In the genomic region with DNA sequence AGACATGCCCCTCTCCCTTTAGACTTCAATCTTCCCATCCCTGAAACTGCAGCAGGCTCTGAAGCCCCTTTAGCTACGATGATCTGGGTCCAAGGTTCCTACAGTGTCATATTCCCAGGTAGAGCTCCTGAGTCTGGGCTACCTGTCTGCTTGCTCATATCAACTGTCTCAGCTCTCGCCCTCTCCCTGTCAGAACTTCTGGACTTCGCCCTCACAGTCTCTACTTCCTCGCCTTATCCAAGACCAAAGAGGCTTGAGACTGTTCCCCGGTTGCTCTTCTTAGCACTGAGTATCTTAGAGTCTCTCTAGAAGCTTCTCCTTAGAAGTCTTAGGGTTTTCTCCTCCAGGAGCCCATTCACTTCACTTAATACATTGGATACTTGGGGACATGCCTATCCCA, we compare ENCODE assay signal across 29 mouse cellular contexts. TPM values are rescaled to one million over a fixed set of nuclear protein-coding genes. Genes with fewer than 3 reads are reported as not detected.
DNase-seq lines count a peak whose midpoint lies in the region; ATAC-seq and TF ChIP-seq lines count a peak whose summit lies in the region.
"Had no signal": no experiment of that assay in that cellular context is flagged by ENCODE, and none has a peak within 500 bp of the region (broad histone marks: within the 10 kb centered on the region; RNA-seq: fewer than 3 reads in every experiment).

No protein-coding gene starts in this region.

- H3K36me3 ChIP-seq in liver, embryonic 13.5 days: no peaks in the 10 kb centered on the region
- no peaks in the 10 kb centered on the region for H3K36me3 ChIP-seq in liver, embryonic 11.5 days (ENCODE audit: control insufficient read depth, insufficient read depth, low read length)
- H3K36me3 ChIP-seq in liver, embryonic 16.5 days (ENCODE audit: control insufficient read depth, insufficient read depth): no peaks in the 10 kb centered on the region
- H3K36me3 ChIP-seq: embryonic facial prominence, embryonic 13.5 days; forebrain, embryonic 10.5 days; forebrain, embryonic 15.5 days; heart, embryonic 10.5 days; heart, embryonic 15.5 days; limb, embryonic 12.5 days; midbrain, embryonic 10.5 days; midbrain, embryonic 15.5 days; neural tube, embryonic 15.5 days had no signal

- H3K27me3 ChIP-seq in liver, embryonic 13.5 days: no peaks in the 10 kb centered on the region
- no peaks in the 10 kb centered on the region for H3K27me3 ChIP-seq in liver, embryonic 11.5 days (replicated peaks; ENCODE audit: control insufficient read depth, insufficient read depth, low read length)
- H3K27me3 ChIP-seq in liver, embryonic 16.5 days (ENCODE audit: control insufficient read depth, insufficient read depth, low read depth, low read length): no peaks in the 10 kb centered on the region
- H3K27me3 ChIP-seq: embryonic facial prominence, embryonic 13.5 days; forebrain, embryonic 15.5 days; heart, embryonic 15.5 days; limb, embryonic 12.5 days; midbrain, embryonic 15.5 days; neural tube, embryonic 15.5 days had no signal

- H3K9ac ChIP-seq in liver, embryonic 13.5 days: no peak overlapping the region
- no peak overlapping the region for H3K9ac ChIP-seq in liver, embryonic 11.5 days (ENCODE audit: low read depth, low read length)
- no peak overlapping the region for H3K9ac ChIP-seq in liver, embryonic 16.5 days (ENCODE audit: low read depth, low read length)
- H3K9ac ChIP-seq: embryonic facial prominence, embryonic 13.5 days; forebrain, embryonic 15.5 days; heart, embryonic 15.5 days; limb, embryonic 12.5 days; midbrain, embryonic 15.5 days; neural tube, embryonic 15.5 days had no signal

- 54% methylated on average over 5 of the region's 5 CpGs for WGBS in liver, embryonic 13.5 days (ENCODE audit: insufficient replicate concordance)
- 74% methylated on average over 5 of the region's 5 CpGs for WGBS in liver, embryonic 11.5 days
- WGBS in liver, embryonic 16.5 days (ENCODE audit: insufficient replicate concordance): 59% methylated on average over 5 of the region's 5 CpGs

- ATAC-seq in liver, embryonic 13.5 days (ENCODE audit: low read depth): no peak
- ATAC-seq in liver, embryonic 11.5 days (replicated peaks; ENCODE audit: low FRiP score): no peak
- no peak for ATAC-seq in liver, embryonic 16.5 days (ENCODE audit: low read depth)
- ATAC-seq: CD4-positive, CD25-positive, alpha-beta regulatory T cell, adult 4 months; forebrain, embryonic 15.5 days; hindbrain, embryonic 16.5 days; lung, postnatal 0 days; midbrain, embryonic 15.5 days had no signal

- no peak for DNase-seq in liver, embryonic 13.5 days
- no peak for DNase-seq in liver, embryonic 11.5 days (ENCODE audit: low spot score)
- peak; percentile 76 for DNase-seq in yolk sac, embryonic 10.5 days (ENCODE audit: low spot score)
- DNase-seq in ovary, postnatal 36 days (ENCODE audit: low spot score): no peak
- no peak for DNase-seq in kidney, adult 11 months
- DNase-seq: adrenal gland, adult 2 months; cerebellum, adult 11-12 months; cerebellum, adult 9-11 months; gastrocnemius, postnatal 25 days; kidney, adult 18-20 months; lung, adult 18-20 months; right cerebral cortex, postnatal 25 days; spleen, adult 18-20 months had no signal

- no peak overlapping the region for H3K4me2 ChIP-seq in liver, embryonic 13.5 days
- H3K4me2 ChIP-seq in liver, embryonic 11.5 days: no peak overlapping the region
- H3K4me2 ChIP-seq in liver, embryonic 16.5 days (ENCODE audit: low read depth, low read length): no peak overlapping the region
- H3K4me2 ChIP-seq: embryonic facial prominence, embryonic 13.5 days; forebrain, embryonic 15.5 days; heart, embryonic 15.5 days; limb, embryonic 12.5 days; midbrain, embryonic 15.5 days; neural tube, embryonic 15.5 days had no signal

- H3K4me3 ChIP-seq in liver, embryonic 13.5 days (replicated peaks): no peak overlapping the region
- H3K4me3 ChIP-seq in liver, embryonic 11.5 days (ENCODE audit: low read depth, low read length): no peak overlapping the region
- no peak overlapping the region for H3K4me3 ChIP-seq in cortical plate, adult 2 months (ENCODE audit: insufficient read depth, low read length)
- H3K4me3 ChIP-seq in liver, embryonic 16.5 days (ENCODE audit: low read depth, low read length): no peak overlapping the region
- H3K4me3 ChIP-seq: embryonic facial prominence, embryonic 13.5 days; forebrain, embryonic 10.5 days; forebrain, embryonic 15.5 days; heart, embryonic 10.5 days; heart, embryonic 15.5 days; layer of hippocampus, adult 2 months; left cerebral cortex, adult 2 months; limb, embryonic 12.5 days; midbrain, embryonic 10.5 days; midbrain, embryonic 15.5 days; neural tube, embryonic 15.5 days had no signal

- no peak for TF ChIP-seq POLR2A in cortical plate, adult 2 months (IDR thresholded peaks at IDR 0.05; ENCODE audit: extremely low read depth, insufficient read depth, low read length)

- no peaks in the 10 kb centered on the region for H3K9me3 ChIP-seq in liver, embryonic 13.5 days (replicated peaks)
- no peaks in the 10 kb centered on the region for H3K9me3 ChIP-seq in liver, embryonic 11.5 days (ENCODE audit: control insufficient read depth, low read length)
- H3K9me3 ChIP-seq in liver, embryonic 16.5 days (replicated peaks; ENCODE audit: control insufficient read depth, low read length): no peaks in the 10 kb centered on the region
- H3K9me3 ChIP-seq: embryonic facial prominence, embryonic 13.5 days; forebrain, embryonic 10.5 days; forebrain, embryonic 15.5 days; heart, embryonic 10.5 days; heart, embryonic 15.5 days; limb, embryonic 12.5 days; midbrain, embryonic 10.5 days; midbrain, embryonic 15.5 days; neural tube, embryonic 15.5 days had no signal

- no peak for TF ChIP-seq CTCF in cortical plate, adult 2 months (IDR thresholded peaks at IDR 0.05; ENCODE audit: extremely low read depth, insufficient read depth, low read length)

- H3K27ac ChIP-seq in liver, embryonic 13.5 days: peak overlapping the region; percentile 69
- no peak overlapping the region for H3K27ac ChIP-seq in liver, embryonic 11.5 days (ENCODE audit: low read depth, low read length)
- H3K27ac ChIP-seq in cortical plate, adult 2 months (ENCODE audit: insufficient read depth, low read length): 0 out of 2 replicates have a peak overlapping the region, but pooled peaks have one; percentile 12
- peak overlapping the region; percentile 82 for H3K27ac ChIP-seq in liver, embryonic 16.5 days (ENCODE audit: low read length)
- H3K27ac ChIP-seq: embryonic facial prominence, embryonic 13.5 days; forebrain, embryonic 10.5 days; forebrain, embryonic 15.5 days; heart, embryonic 10.5 days; heart, embryonic 15.5 days; layer of hippocampus, adult 2 months; left cerebral cortex, adult 2 months; limb, embryonic 12.5 days; midbrain, embryonic 10.5 days; midbrain, embryonic 15.5 days; neural tube, embryonic 15.5 days had no signal

- peaks cover 55% of the 10 kb centered on the region for H3K4me1 ChIP-seq in liver, embryonic 13.5 days (replicated peaks)
- H3K4me1 ChIP-seq in liver, embryonic 11.5 days (replicated peaks; ENCODE audit: control insufficient read depth, insufficient read depth, low read length): peaks cover 12% of the 10 kb centered on the region
- H3K4me1 ChIP-seq in cortical plate, adult 2 months (ENCODE audit: control insufficient read depth, insufficient read depth, low read length): no peaks in the 10 kb centered on the region; the same call in 1 of the 2 replicates
- peaks cover 31% of the 10 kb centered on the region for H3K4me1 ChIP-seq in liver, embryonic 16.5 days (ENCODE audit: control insufficient read depth, low read depth, low read length)

RNA-seq across cellular contexts. Expression of a gene that starts 26.7 kb away (rescaled TPM):
- polyA plus RNA-seq in liver, embryonic 13.5 days (2015; fragmentation: Nextera tagmentation; extraction: Ambion mirVana): 4.2 and 6.8 TPM in 2 replicates
- polyA plus RNA-seq in liver, embryonic 11.5 days (2014; fragmentation: Nextera tagmentation; extraction: Ambion mirVana): 14.2 and 14.4 TPM in 2 replicates
- 20.4 and 21.8 TPM in 2 replicates for polyA plus RNA-seq in cortical plate, adult 2 months (2012; rRNA removed)
- 4.9 and 5.9 TPM in 2 replicates for polyA plus RNA-seq in liver, embryonic 16.5 days (2015; fragmentation: Nextera tagmentation; extraction: Ambion mirVana)

RNA-seq across cellular contexts. Expression of a gene that starts 53.3 kb away (rescaled TPM):
- 0.76 TPM in 2 replicates for polyA plus RNA-seq in liver, embryonic 13.5 days (2015; fragmentation: Nextera tagmentation; extraction: Ambion mirVana)
- 1.6 and 2.2 TPM in 2 replicates for polyA plus RNA-seq in liver, embryonic 11.5 days (2014; fragmentation: Nextera tagmentation; extraction: Ambion mirVana)
- polyA plus RNA-seq in cortical plate, adult 2 months (2012; rRNA removed): 0.44 and 0.50 TPM in 2 replicates
- 2.2 and 3.2 TPM in 2 replicates for polyA plus RNA-seq in liver, embryonic 16.5 days (2015; fragmentation: Nextera tagmentation; extraction: Ambion mirVana)
- polyA plus RNA-seq: CD4-positive, CD25-positive, alpha-beta regulatory T cell, adult 4 months had no signal
